Mouse (Mus musculus): ENCODE results near the gene Polr1a. TPM values are rescaled to one million over a fixed set of nuclear protein-coding genes. Genes with fewer than 3 reads are reported as not detected.

Gene Polr1a
- polyA plus RNA-seq, 1 experiment from 2014 or later, result 37.0 TPM

DNA sequence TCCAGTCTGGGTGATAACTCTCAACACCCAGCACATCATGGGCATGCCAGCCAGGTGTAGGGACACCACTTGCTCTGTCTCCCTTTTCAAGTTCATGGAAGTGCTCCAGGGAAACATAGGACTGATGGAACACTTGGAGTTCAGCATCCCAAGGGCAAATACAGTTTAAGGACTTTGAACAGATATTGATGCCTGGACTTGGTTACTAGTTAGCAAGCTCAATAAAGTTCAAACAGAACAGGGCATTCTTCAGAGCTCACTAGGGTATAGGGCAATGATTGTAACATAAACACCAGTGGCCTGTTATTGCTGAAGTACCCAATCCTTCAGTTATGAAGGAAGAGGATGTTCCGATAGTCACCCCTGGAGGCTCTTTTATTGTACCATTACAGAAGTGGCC, 119.2 kb downstream of the Polr1a start:
- ATAC-seq (ENCODE audit: low FRiP score, low TSS enrichment), result no peak
- H3K27ac ChIP-seq (ENCODE audit: low read depth, low read length), result no peak overlapping the region
- WGBS, result 90% methylated on average over 1 of the region's 1 CpGs
- H3K36me3 ChIP-seq (ENCODE audit: control insufficient read depth, insufficient read depth, low read length), result no peaks in the 10 kb centered on the region
- no peak overlapping the region for H3K4me3 ChIP-seq (ENCODE audit: low read length)
- no peaks in the 10 kb centered on the region for H3K9me3 ChIP-seq (ENCODE audit: control insufficient read depth, low read length)
- no peaks in the 10 kb centered on the region for H3K27me3 ChIP-seq (ENCODE audit: control insufficient read depth, insufficient read depth, low read length)
- no peak overlapping the region for H3K4me2 ChIP-seq (replicated peaks; ENCODE audit: low read depth, low read length)
- H3K4me1 ChIP-seq (ENCODE audit: control insufficient read depth, insufficient read depth, low read length), result no peaks in the 10 kb centered on the region
- H3K9ac ChIP-seq (ENCODE audit: low read depth, low read length), result no peak overlapping the region

DNA sequence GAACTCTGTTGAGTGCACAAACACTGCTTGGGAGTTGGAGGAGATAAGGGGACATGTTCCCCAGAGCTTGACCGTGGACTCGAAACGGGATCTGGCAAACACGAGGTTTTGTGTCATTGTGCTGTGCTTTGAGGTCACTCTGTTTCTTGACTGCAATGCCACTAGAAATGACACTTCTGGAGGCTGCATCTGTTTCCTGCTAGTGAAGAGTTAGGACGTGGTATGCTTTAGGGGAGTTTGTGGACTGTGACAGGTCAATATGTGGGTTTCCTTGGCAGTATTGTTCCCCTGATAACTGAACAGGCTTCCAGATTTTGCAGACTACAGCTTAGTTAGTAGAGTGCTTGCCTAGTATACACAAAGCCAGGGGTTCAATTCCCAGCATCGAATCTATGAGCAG, 120.8 kb downstream of the Polr1a start:
- ATAC-seq (ENCODE audit: low FRiP score, low TSS enrichment), result no peak
- WGBS, result 73% methylated on average over 6 of the region's 6 CpGs
- H3K4me3 ChIP-seq (ENCODE audit: low read length), result no peak overlapping the region

More for the DNA sequence above, 120.8 kb downstream of the Polr1a start:
- Histone ChIP-seq H3K4me1 (ENCODE audit: control insufficient read depth, insufficient read depth, low read length) (no peaks in the 10 kb centered on the region), H3K27ac (ENCODE audit: low read depth, low read length) (no peak overlapping the region), H3K4me2 (replicated peaks; ENCODE audit: low read depth, low read length) (no peak overlapping the region), H3K27me3 (ENCODE audit: control insufficient read depth, insufficient read depth, low read length) (no peaks in the 10 kb centered on the region), H3K9me3 (ENCODE audit: control insufficient read depth, low read length) (no peaks in the 10 kb centered on the region), H3K36me3 (ENCODE audit: control insufficient read depth, insufficient read depth, low read length) (no peaks in the 10 kb centered on the region), H3K9ac (ENCODE audit: low read depth, low read length) (no peak overlapping the region)

Other genes with a start within 250 kb of the Polr1a start
- 5.9 and 13.2 TPM in 2 replicates for gene Reep1, start 201.5 kb upstream of the Polr1a start, polyA plus RNA-seq (2014; fragmentation: Nextera tagmentation; extraction: Ambion mirVana)
- 77.5 and 93.4 TPM in 2 replicates for gene Mrpl35, start 82.1 kb upstream of the Polr1a start, polyA plus RNA-seq (2014; fragmentation: Nextera tagmentation; extraction: Ambion mirVana)
- 179 and 226 TPM in 2 replicates for gene Immt, start 77.7 kb upstream of the Polr1a start, polyA plus RNA-seq (2014; fragmentation: Nextera tagmentation; extraction: Ambion mirVana)
- gene Ptcd3, start 303 bp upstream of the Polr1a start, polyA plus RNA-seq (2014; fragmentation: Nextera tagmentation; extraction: Ambion mirVana), result 85.5 and 131 TPM in 2 replicates
- gene St3gal5, start 188.5 kb downstream of the Polr1a start, polyA plus RNA-seq (2014; fragmentation: Nextera tagmentation; extraction: Ambion mirVana), result 26.4 and 31.4 TPM in 2 replicates

Measured in kidney, embryonic 14.5 days (tissue).